In genomic region chr11:108917422-108918324, GRCm38 (mm10) we compare ENCODE assay signal across 8 mouse cellular contexts. TPM values are rescaled to one million over a fixed set of nuclear protein-coding genes. Genes with fewer than 3 reads are reported as not detected.
DNase-seq lines count a peak whose midpoint lies in the region; ATAC-seq lines count a peak whose summit lies in the region.

No protein-coding gene starts in this region.

- H3K9me3 ChIP-seq in embryonic facial prominence, embryonic 14.5 days (ENCODE audit: control insufficient read depth, low read length), result peaks cover 7% of the 10 kb centered on the region; the same call in 1 of the 2 replicates
- no peaks in the 10 kb centered on the region for H3K9me3 ChIP-seq in hindbrain, embryonic 16.5 days (ENCODE audit: control insufficient read depth, low read length)
- no peaks in the 10 kb centered on the region for H3K9me3 ChIP-seq in midbrain, embryonic 15.5 days

- peaks cover 11% of the 10 kb centered on the region; the same call in 1 of the 2 replicates for H3K4me1 ChIP-seq in embryonic facial prominence, embryonic 14.5 days (ENCODE audit: control insufficient read depth, insufficient read depth, low read length)
- H3K4me1 ChIP-seq in hindbrain, embryonic 16.5 days (ENCODE audit: control insufficient read depth, insufficient read depth, low read depth, low read length), result peaks cover 16% of the 10 kb centered on the region
- peaks cover 34% of the 10 kb centered on the region for H3K4me1 ChIP-seq in midbrain, embryonic 15.5 days

- H3K4me3 ChIP-seq in embryonic facial prominence, embryonic 14.5 days (ENCODE audit: low read depth, low read length), result no peak overlapping the region
- no peak overlapping the region for H3K4me3 ChIP-seq in hindbrain, embryonic 16.5 days (ENCODE audit: low read length)
- H3K4me3 ChIP-seq in midbrain, embryonic 15.5 days, result peak overlapping the region; percentile 8; the same call in 1 of the 2 replicates

- no peaks in the 10 kb centered on the region for H3K36me3 ChIP-seq in embryonic facial prominence, embryonic 14.5 days (ENCODE audit: control insufficient read depth, insufficient read depth, low read length)
- H3K36me3 ChIP-seq in hindbrain, embryonic 16.5 days (ENCODE audit: control insufficient read depth, insufficient read depth, low read length), result no peaks in the 10 kb centered on the region
- H3K36me3 ChIP-seq in midbrain, embryonic 15.5 days (replicated peaks), result no peaks in the 10 kb centered on the region

- 0 out of 2 replicates have a peak, but pooled peaks cover 3% of the 10 kb centered on the region for H3K27me3 ChIP-seq in embryonic facial prominence, embryonic 14.5 days (replicated peaks; ENCODE audit: control insufficient read depth, insufficient read depth, low read length)
- no peaks in the 10 kb centered on the region for H3K27me3 ChIP-seq in hindbrain, embryonic 16.5 days (replicated peaks; ENCODE audit: control insufficient read depth, insufficient read depth, low read length)
- H3K27me3 ChIP-seq in midbrain, embryonic 15.5 days (replicated peaks), result no peaks in the 10 kb centered on the region

- peak; percentile 58 to 72 for DNase-seq in left cerebral cortex, postnatal 14 days (ENCODE audit: low spot score in 2 of 2)
- DNase-seq in left cerebral cortex, adult 18-20 months (ENCODE audit: low spot score in 2 of 2), result no peak
- DNase-seq in embryonic facial prominence, embryonic 14.5 days (ENCODE audit: low spot score), result peak; percentile 65
- no peak for DNase-seq in spleen, postnatal 14 days (ENCODE audit: low spot score in 2 of 2)
- DNase-seq in cerebellum, adult 11-12 months, result no peak
- DNase-seq in right cerebral cortex, postnatal 36 days (ENCODE audit: low spot score in 2 of 2), result no peak

- intact Hi-C loops in left cerebral cortex, postnatal 14 days (cut with DNase I), result no loop called here

- no peak for ATAC-seq in embryonic facial prominence, embryonic 14.5 days (ENCODE audit: low read depth)
- 0 out of 2 replicates have a peak, but pooled peaks have one; percentile 16 for ATAC-seq in hindbrain, embryonic 16.5 days
- 0 out of 2 replicates have a peak, but pooled peaks have one; percentile 3 for ATAC-seq in midbrain, embryonic 15.5 days (replicated peaks)

- H3K27ac ChIP-seq in embryonic facial prominence, embryonic 14.5 days (replicated peaks; ENCODE audit: low read depth, low read length), result no peak overlapping the region; the same call in 1 of the 2 replicates
- H3K27ac ChIP-seq in hindbrain, embryonic 16.5 days (ENCODE audit: low read depth, low read length), result peak overlapping the region; percentile 45
- peak overlapping the region; percentile 62 for H3K27ac ChIP-seq in midbrain, embryonic 15.5 days

- no peak overlapping the region for H3K9ac ChIP-seq in embryonic facial prominence, embryonic 14.5 days (ENCODE audit: low read depth, low read length)
- no peak overlapping the region for H3K9ac ChIP-seq in hindbrain, embryonic 16.5 days (ENCODE audit: low read depth, low read length)
- H3K9ac ChIP-seq in midbrain, embryonic 15.5 days, result no peak overlapping the region

- WGBS in embryonic facial prominence, embryonic 14.5 days, result 20% methylated on average over 12 of the region's 12 CpGs
- 5% methylated on average over 12 of the region's 12 CpGs for WGBS in hindbrain, embryonic 16.5 days
- WGBS in midbrain, embryonic 15.5 days, result 2% methylated on average over 12 of the region's 12 CpGs

- H3K4me2 ChIP-seq in embryonic facial prominence, embryonic 14.5 days (ENCODE audit: low read depth, low read length), result peak overlapping the region; percentile 12; the same call in 1 of the 2 replicates
- H3K4me2 ChIP-seq in hindbrain, embryonic 16.5 days (ENCODE audit: low read length), result peak overlapping the region; percentile 39
- peak overlapping the region; percentile 43 for H3K4me2 ChIP-seq in midbrain, embryonic 15.5 days

RNA-seq across cellular contexts. Expression of gene Axin2, which starts 2.5 kb away (rescaled TPM):
- 10 to 100 TPM; 30.4 to 41.8 TPM for total RNA-seq in left cerebral cortex, postnatal 14 days (2021)
- total RNA-seq in left cerebral cortex, adult 18-20 months (2021), result 10 to 100 TPM; 35.0 to 35.3 TPM
- polyA plus RNA-seq in embryonic facial prominence, embryonic 14.5 days (2014; fragmentation: Nextera tagmentation; extraction: Ambion mirVana), result 11.4 and 11.8 TPM in 2 replicates
- polyA plus RNA-seq in hindbrain, embryonic 16.5 days (2015; fragmentation: Nextera tagmentation; extraction: Ambion mirVana), result 7.2 and 7.7 TPM in 2 replicates
- 13.2 and 13.5 TPM in 2 replicates for polyA plus RNA-seq in midbrain, embryonic 15.5 days (2015; fragmentation: Nextera tagmentation; extraction: Ambion mirVana)

Comparison
In these comparisons a context has a peak if more than half of its experiments do, and no peak if none do; other contexts are left out.
1. DNase-seq: peak in left cerebral cortex, postnatal 14 days (2 of 2) and embryonic facial prominence, embryonic 14.5 days (single experiment); none in left cerebral cortex, adult 18-20 months (0 of 2), spleen, postnatal 14 days (0 of 2), cerebellum, adult 11-12 months (single experiment) and right cerebral cortex, postnatal 36 days (0 of 2).
2. Peak in every context shown above with its lines, with median percentiles within 50 percentile points of each other: H3K4me2 ChIP-seq.